Mouse (Mus musculus): Measurements from ENCODE around the gene Tent4a. TPM values are rescaled to one million over a fixed set of nuclear protein-coding genes. Genes with fewer than 3 reads are reported as not detected.

Tent4a gene
- polyA plus RNA-seq, 1 experiment from 2014 or later: 7.5 TPM

DNA sequence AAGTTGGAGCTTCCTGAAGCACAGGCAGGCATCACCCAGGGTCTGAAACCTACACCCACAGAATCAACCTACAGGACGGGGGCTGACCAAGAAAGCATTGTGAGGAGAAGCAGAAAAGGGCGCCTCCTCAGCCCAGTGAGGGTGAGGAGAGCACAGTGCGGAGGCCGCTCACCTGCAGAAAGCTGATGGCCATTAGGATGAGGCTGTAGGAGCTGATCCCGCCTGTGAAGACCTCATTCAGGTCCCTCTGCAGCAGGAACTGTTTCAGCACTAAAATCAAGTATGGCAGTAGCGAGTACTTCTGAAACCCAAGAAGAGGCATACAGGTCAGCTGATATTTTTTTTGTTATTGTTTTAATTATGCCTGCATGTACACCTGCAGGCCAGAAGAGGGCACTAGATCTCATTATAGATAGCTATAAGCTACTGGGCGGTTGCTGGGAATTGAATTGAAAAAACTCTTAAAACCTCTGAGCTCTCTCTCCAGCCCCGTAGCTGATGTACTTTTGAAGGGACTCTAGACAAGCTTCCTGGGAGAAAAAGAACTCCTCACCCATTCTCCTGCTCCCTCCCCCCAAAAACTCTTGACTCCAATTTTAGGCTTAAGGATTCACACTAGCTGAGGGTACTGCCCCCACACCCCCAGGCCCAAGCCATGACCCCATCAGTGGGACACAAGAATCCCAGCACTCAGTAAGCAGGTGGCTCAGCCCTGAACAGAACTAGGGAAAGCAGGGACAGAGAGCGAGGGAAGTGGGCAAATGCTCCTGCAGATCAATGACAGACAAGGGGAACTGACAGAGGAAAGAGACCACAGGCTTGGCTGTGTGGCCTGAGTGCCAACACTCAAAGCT is 24.8 kb downstream of the Tent4a start:
- ATAC-seq: peak; percentile 74
- Histone ChIP-seq H3K27me3 (replicated peaks; ENCODE audit: control insufficient read depth, insufficient read depth, low read length) (no peaks in the 10 kb centered on the region), H3K4me1 (replicated peaks; ENCODE audit: control insufficient read depth, insufficient read depth, low read length) (no peaks in the 10 kb centered on the region), H3K36me3 (ENCODE audit: control insufficient read depth, insufficient read depth) (peaks cover 36% of the 10 kb centered on the region), H3K4me3 (replicated peaks; ENCODE audit: low read length) (no peak overlapping the region), H3K4me2 (ENCODE audit: low read length) (no peak overlapping the region), H3K27ac (ENCODE audit: low read length) (no peak overlapping the region), H3K9ac (replicated peaks; ENCODE audit: low read depth, low read length) (no peak overlapping the region), H3K9me3 (ENCODE audit: control insufficient read depth, low read length) (no peaks in the 10 kb centered on the region)
- 61% methylated on average over 9 of the region's 9 CpGs for WGBS

- Histone ChIP-seq H3K4me2 (ENCODE audit: low read length) (no peak overlapping the region), H3K36me3 (ENCODE audit: control insufficient read depth, insufficient read depth) (peaks cover 40% of the 10 kb centered on the region), H3K9ac (replicated peaks; ENCODE audit: low read depth, low read length) (no peak overlapping the region), H3K4me1 (replicated peaks; ENCODE audit: control insufficient read depth, insufficient read depth, low read length) (no peaks in the 10 kb centered on the region), H3K27ac (ENCODE audit: low read length) (no peak overlapping the region), H3K9me3 (ENCODE audit: control insufficient read depth, low read length) (no peaks in the 10 kb centered on the region), H3K27me3 (replicated peaks; ENCODE audit: control insufficient read depth, insufficient read depth, low read length) (no peaks in the 10 kb centered on the region), H3K4me3 (replicated peaks; ENCODE audit: low read length) (no peak overlapping the region)
- no peak for ATAC-seq
- over 99% methylated on average over 3 of the region's 3 CpGs for WGBS
These were observed 26.8 kb downstream of the Tent4a start for GRCm38 (mm10) chr13:69507666-69508065.

- peaks cover 45% of the 10 kb centered on the region for H3K36me3 ChIP-seq (ENCODE audit: control insufficient read depth, insufficient read depth)
- H3K4me2 ChIP-seq (ENCODE audit: low read length): no peak overlapping the region
- H3K4me3 ChIP-seq (replicated peaks; ENCODE audit: low read length): no peak overlapping the region
- no peaks in the 10 kb centered on the region for H3K9me3 ChIP-seq (ENCODE audit: control insufficient read depth, low read length)
- H3K9ac ChIP-seq (replicated peaks; ENCODE audit: low read depth, low read length): no peak overlapping the region
- no peaks in the 10 kb centered on the region for H3K4me1 ChIP-seq (replicated peaks; ENCODE audit: control insufficient read depth, insufficient read depth, low read length)
- H3K27me3 ChIP-seq (replicated peaks; ENCODE audit: control insufficient read depth, insufficient read depth, low read length): no peaks in the 10 kb centered on the region
- ATAC-seq: no peak
- 92% methylated on average over 12 of the region's 12 CpGs for WGBS
- H3K27ac ChIP-seq (ENCODE audit: low read length): no peak overlapping the region
These were observed 27.9 kb downstream of the Tent4a start for GRCm38 (mm10) chr13:69506341-69507086.

DNA sequence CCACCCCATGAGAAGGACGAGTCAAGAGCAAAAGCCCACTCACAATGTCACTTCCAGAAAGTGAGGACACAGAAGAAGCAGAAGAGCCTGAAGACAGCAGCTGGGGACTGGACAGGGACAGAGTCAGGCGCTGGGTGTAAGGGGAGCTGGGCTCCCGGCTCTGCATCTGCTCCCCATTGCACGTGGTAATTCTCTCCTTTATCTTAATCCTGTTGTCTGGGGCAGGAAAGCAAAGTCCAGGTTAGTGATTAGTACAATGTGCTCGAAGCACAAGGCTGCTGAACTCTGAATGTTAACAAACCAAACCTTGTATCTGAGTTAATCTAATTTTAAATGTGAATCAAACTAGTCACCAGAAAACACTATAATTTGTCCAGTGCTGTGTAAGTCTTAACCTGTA is 31.6 kb downstream of the Tent4a start:
- ATAC-seq: no peak
- Histone ChIP-seq H3K27me3 (replicated peaks; ENCODE audit: control insufficient read depth, insufficient read depth, low read length) (no peaks in the 10 kb centered on the region), H3K36me3 (ENCODE audit: control insufficient read depth, insufficient read depth) (peaks cover 57% of the 10 kb centered on the region), H3K27ac (ENCODE audit: low read length) (no peak overlapping the region), H3K4me1 (replicated peaks; ENCODE audit: control insufficient read depth, insufficient read depth, low read length) (no peaks in the 10 kb centered on the region), H3K4me2 (ENCODE audit: low read length) (no peak overlapping the region), H3K4me3 (replicated peaks; ENCODE audit: low read length) (no peak overlapping the region), H3K9me3 (ENCODE audit: control insufficient read depth, low read length) (no peaks in the 10 kb centered on the region), H3K9ac (replicated peaks; ENCODE audit: low read depth, low read length) (no peak overlapping the region)
- 87% methylated on average over 5 of the region's 5 CpGs for WGBS

DNA sequence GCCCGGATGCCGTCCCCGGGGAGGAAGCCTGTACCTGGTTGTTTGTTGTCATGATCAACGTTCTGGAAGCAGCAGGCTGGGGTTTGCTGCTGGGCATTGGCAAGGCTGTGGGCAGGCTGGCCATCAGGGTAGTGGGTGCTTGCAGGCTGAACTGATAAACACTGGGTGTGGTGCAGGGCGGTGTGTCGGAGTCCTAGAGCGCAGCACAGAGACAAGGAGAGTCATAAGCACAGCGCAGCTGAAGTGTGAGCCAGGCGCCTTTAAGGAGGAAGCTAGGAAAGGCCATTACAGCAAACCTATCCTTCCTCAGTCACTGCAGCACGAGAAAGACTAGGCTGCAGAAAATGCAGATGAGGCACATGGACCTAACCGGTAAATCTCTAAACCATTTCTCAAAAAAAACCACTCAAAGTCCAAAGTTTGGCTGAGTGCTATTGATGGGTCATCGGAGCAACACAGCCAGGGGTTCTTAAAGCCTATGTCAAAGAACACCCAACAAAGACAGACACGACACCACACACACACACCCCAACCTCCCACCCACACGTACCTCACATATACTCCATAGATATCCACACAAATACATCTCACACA is 32.2 kb downstream of the Tent4a start:
- Histone ChIP-seq H3K27ac (ENCODE audit: low read length) (no peak overlapping the region), H3K4me1 (replicated peaks; ENCODE audit: control insufficient read depth, insufficient read depth, low read length) (no peaks in the 10 kb centered on the region), H3K27me3 (replicated peaks; ENCODE audit: control insufficient read depth, insufficient read depth, low read length) (no peaks in the 10 kb centered on the region), H3K4me2 (ENCODE audit: low read length) (no peak overlapping the region), H3K36me3 (ENCODE audit: control insufficient read depth, insufficient read depth) (peaks cover 53% of the 10 kb centered on the region), H3K9me3 (ENCODE audit: control insufficient read depth, low read length) (no peaks in the 10 kb centered on the region), H3K4me3 (replicated peaks; ENCODE audit: low read length) (no peak overlapping the region), H3K9ac (replicated peaks; ENCODE audit: low read depth, low read length) (no peak overlapping the region)
- no peak for ATAC-seq
- 95% methylated on average over 14 of the region's 14 CpGs for WGBS

- no peaks in the 10 kb centered on the region for H3K9me3 ChIP-seq (ENCODE audit: control insufficient read depth, low read length)
- no peak overlapping the region for H3K4me2 ChIP-seq (ENCODE audit: low read length)
- H3K27me3 ChIP-seq (replicated peaks; ENCODE audit: control insufficient read depth, insufficient read depth, low read length): no peaks in the 10 kb centered on the region
- ATAC-seq: no peak
- H3K36me3 ChIP-seq (ENCODE audit: control insufficient read depth, insufficient read depth): peaks cover 39% of the 10 kb centered on the region
- no peak overlapping the region for H3K4me3 ChIP-seq (replicated peaks; ENCODE audit: low read length)
- no peaks in the 10 kb centered on the region for H3K4me1 ChIP-seq (replicated peaks; ENCODE audit: control insufficient read depth, insufficient read depth, low read length)
- 86% methylated on average over 5 of the region's 5 CpGs for WGBS
- no peak overlapping the region for H3K9ac ChIP-seq (replicated peaks; ENCODE audit: low read depth, low read length)
- no peak overlapping the region for H3K27ac ChIP-seq (ENCODE audit: low read length)
These were observed 36.1 kb downstream of the Tent4a start for GRCm38 (mm10) chr13:69498276-69498675.

- H3K4me1 ChIP-seq (replicated peaks; ENCODE audit: control insufficient read depth, insufficient read depth, low read length): peaks cover 2% of the 10 kb centered on the region; the same call in 1 of the 2 replicates
- no peaks in the 10 kb centered on the region; the same call in 1 of the 2 replicates for H3K36me3 ChIP-seq (ENCODE audit: control insufficient read depth, insufficient read depth)
- no peaks in the 10 kb centered on the region for H3K9me3 ChIP-seq (ENCODE audit: control insufficient read depth, low read length)
- H3K27ac ChIP-seq (ENCODE audit: low read length): no peak overlapping the region
- ATAC-seq: no peak
- 32% methylated on average over 7 of the region's 7 CpGs for WGBS
- H3K4me2 ChIP-seq (ENCODE audit: low read length): no peak overlapping the region
- H3K27me3 ChIP-seq (replicated peaks; ENCODE audit: control insufficient read depth, insufficient read depth, low read length): peaks cover 15% of the 10 kb centered on the region
- H3K4me3 ChIP-seq (replicated peaks; ENCODE audit: low read length): no peak overlapping the region
- no peak overlapping the region for H3K9ac ChIP-seq (replicated peaks; ENCODE audit: low read depth, low read length)
These were observed 41.4 kb downstream of the Tent4a start for GRCm38 (mm10) chr13:69492876-69493463.

GRCm38 (mm10) chr13:69489777-69490176 is 44.6 kb downstream of the Tent4a start:
- H3K4me3 ChIP-seq (replicated peaks; ENCODE audit: low read length): no peak overlapping the region
- H3K27me3 ChIP-seq (replicated peaks; ENCODE audit: control insufficient read depth, insufficient read depth, low read length): peaks cover 20% of the 10 kb centered on the region
- no peak for ATAC-seq
- H3K9ac ChIP-seq (replicated peaks; ENCODE audit: low read depth, low read length): no peak overlapping the region
- peaks cover 7% of the 10 kb centered on the region; the same call in 1 of the 2 replicates for H3K4me1 ChIP-seq (replicated peaks; ENCODE audit: control insufficient read depth, insufficient read depth, low read length)
- no peaks in the 10 kb centered on the region for H3K9me3 ChIP-seq (ENCODE audit: control insufficient read depth, low read length)
- no peaks in the 10 kb centered on the region for H3K36me3 ChIP-seq (ENCODE audit: control insufficient read depth, insufficient read depth)
- H3K4me2 ChIP-seq (ENCODE audit: low read length): no peak overlapping the region
- H3K27ac ChIP-seq (ENCODE audit: low read length): no peak overlapping the region
- 85% methylated on average over 9 of the region's 9 CpGs for WGBS

All from forebrain, embryonic 16.5 days (tissue).